Mouse (Mus musculus) ES-Bruce4 (cell line): ENCODE measurements around the gene Ogfod2.

Experiments used
- CTCF ChIP-seq: IDR thresholded peaks from one replicate; pipeline ENCODE4 v1.8.1; 2011; ENCODE audit warnings: low read depth, low read length
- EP300 ChIP-seq: IDR thresholded peaks from 2 replicates; pipeline ENCODE4 v1.6.1; 2011; ENCODE audit warnings: low read depth, low read length; ENCODE audit not compliant: insufficient read depth
- POLR2A ChIP-seq: IDR thresholded peaks from one replicate; pipeline ENCODE4 v1.8.1; 2011; ENCODE audit warnings: low read length; ENCODE audit not compliant: insufficient read depth

- TF ChIP-seq POLR2A (no peak), CTCF (no peak), EP300 (no peak)
These were observed 32.2 kb upstream of the Ogfod2 start for GRCm38 (mm10) chr5:124079880-124080279.
